Mouse (Mus musculus): Measurements from ENCODE around the gene Flt3l. TPM values are rescaled to one million over a fixed set of nuclear protein-coding genes. Genes with fewer than 3 reads are reported as not detected.
"Not testable (repeated sequence)": the region's sequence is repeated elsewhere in the genome, so short reads cannot be mapped to it uniquely, and the experiment has no call there.

The Flt3l gene
- total RNA-seq (2015; ENCODE audit: low replicate concordance) (1.3 and 3.8 TPM in 2 replicates), total RNA-seq (2017; ENCODE audit: low replicate concordance) (2.6 and 3.6 TPM in 2 replicates)

- ATAC-seq (replicated peaks; ENCODE audit: low FRiP score, poor library complexity, severe bottlenecking) = peak; percentile 84
Observed at GRCm38 (mm10) chr7:45135993-45136567, at the start of gene Flt3l, which contains the start of gene Gm45713. Gene Flt3l, minus strand, starts transcription at chr7:45136432. Gene Gm45713, minus strand, starts transcription at chr7:45136231.

- no peak for ATAC-seq (replicated peaks; ENCODE audit: low FRiP score, poor library complexity, severe bottlenecking)
Observed at GRCm38 (mm10) chr7:45185921-45186320, 49.7 kb upstream of the Flt3l start.

DNA sequence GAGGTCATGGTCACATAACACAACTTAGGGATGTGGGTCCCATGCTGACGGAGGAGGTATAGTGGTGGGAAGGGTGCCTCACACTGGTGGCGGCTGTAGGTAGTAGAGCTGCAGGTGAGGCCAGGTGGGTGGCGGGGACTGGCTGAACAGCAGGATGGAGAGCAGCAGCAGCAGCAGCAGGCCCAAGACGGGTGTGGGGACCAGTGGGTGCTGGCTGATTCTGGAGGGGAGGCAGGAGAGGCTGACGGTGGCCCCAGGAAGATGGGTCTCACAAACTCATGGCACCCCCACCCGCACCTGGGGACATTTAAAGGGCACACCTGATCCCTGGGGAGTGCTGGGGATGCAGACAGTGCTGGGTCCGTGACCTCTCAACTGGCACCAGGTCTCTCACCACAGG lies 47.4 kb upstream of the Flt3l start:
- no peak for ATAC-seq (replicated peaks; ENCODE audit: low FRiP score, poor library complexity, severe bottlenecking)

- ATAC-seq (replicated peaks; ENCODE audit: low FRiP score, poor library complexity, severe bottlenecking) = peak; percentile 4; the same call in 1 of the 2 replicates
Observed at GRCm38 (mm10) chr7:45182606-45183005, 46.4 kb upstream of the Flt3l start.

DNA sequence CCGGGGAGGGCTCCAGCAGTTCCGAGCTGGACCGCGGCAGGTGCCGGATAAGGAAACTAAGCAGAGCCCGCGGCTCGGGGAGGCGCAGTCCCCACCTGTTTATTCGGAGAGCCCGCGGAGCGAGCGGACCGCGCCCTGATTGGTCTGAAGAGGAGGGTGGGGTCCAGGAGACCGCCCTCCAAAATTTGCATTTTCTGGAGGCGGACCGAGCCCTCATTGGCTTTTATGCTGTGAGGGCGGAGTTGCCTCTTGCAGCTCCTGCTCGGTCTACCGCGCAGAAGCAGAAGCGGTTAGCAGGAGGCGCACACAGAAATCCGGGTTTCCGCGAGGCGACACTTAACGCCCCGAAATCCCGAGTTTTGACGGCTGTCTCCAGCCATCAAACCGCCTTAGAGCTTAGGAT lies 46.0 kb upstream of the Flt3l start:
- ATAC-seq (replicated peaks; ENCODE audit: low FRiP score, poor library complexity, severe bottlenecking) = peak; percentile 93

DNA sequence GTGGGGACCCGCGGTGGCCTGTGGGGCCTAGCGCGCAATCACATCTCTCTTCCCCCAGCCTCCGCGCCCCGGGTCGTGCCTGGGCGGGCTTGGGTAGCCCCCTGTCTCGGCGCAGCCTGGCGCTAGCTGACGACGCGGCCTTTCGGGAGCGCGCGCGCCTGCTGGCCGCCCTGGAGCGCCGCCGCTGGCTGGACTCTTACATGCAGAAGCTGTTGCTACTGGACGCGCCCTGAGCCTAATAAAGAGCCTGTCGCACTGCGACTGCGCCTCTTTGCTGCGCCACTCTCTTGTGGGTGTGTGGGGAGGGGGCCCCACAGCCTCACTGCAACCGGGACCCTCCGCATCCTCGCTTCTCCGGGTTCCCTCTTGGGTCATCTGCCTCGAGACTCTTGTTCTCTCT lies 45.3 kb upstream of the Flt3l start:
- no peak for ATAC-seq (replicated peaks; ENCODE audit: low FRiP score, poor library complexity, severe bottlenecking)

- ATAC-seq (replicated peaks; ENCODE audit: low FRiP score, poor library complexity, severe bottlenecking) = no peak
Observed at GRCm38 (mm10) chr7:45180896-45181477, 44.8 kb upstream of the Flt3l start, which contains the start of gene Pth2. Gene Pth2, plus strand, starts transcription at chr7:45180995.

DNA sequence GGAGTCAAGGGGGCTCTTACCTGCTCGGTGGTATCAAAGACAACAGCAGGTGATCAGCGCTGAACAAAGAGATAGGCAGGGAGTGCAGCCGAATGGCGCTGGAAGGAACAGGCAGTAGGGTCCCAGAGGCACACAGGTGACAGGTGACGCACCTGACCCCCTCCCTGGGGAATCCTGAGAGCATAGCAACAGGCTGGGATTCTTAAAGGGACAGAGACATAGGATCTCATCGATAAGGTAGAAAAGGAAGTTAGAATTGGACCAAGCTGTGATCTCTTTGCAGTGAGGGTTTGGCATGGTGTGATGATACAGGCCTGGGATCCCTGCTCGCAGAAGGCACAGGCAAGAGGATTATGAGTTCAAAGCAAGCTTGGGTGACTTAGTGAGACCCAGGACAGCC lies 43.2 kb upstream of the Flt3l start, which contains the start of gene Gfy:
Gene Gfy (minus strand): TSS at position 101 of the 400 bp plus-strand sequence.
- ATAC-seq (replicated peaks; ENCODE audit: low FRiP score, poor library complexity, severe bottlenecking) = no peak

DNA sequence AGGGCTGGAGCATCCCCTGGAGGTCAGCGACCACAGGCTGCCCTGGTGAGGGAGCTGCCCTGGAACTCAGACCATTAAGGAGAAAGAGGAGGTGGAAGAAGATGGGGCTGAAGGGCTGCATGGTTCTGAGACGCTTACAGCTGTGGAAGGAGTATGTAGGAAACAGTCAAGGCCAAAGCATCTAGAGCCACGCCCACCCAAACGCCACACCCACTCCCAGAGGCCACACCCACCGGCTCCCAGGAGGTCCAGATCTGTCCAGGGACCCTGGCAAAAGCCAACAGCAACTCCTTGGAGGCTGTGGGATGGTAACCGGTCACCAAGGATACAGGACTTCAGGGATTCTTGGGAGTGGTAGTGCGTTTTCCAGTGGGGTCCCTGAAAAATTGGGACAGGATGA lies 42.3 kb upstream of the Flt3l start:
- ATAC-seq (replicated peaks; ENCODE audit: low FRiP score, poor library complexity, severe bottlenecking) = no peak

GRCm38 (mm10) chr7:45176356-45176755 lies 40.1 kb upstream of the Flt3l start:
- ATAC-seq (replicated peaks; ENCODE audit: low FRiP score, poor library complexity, severe bottlenecking) = no peak

DNA sequence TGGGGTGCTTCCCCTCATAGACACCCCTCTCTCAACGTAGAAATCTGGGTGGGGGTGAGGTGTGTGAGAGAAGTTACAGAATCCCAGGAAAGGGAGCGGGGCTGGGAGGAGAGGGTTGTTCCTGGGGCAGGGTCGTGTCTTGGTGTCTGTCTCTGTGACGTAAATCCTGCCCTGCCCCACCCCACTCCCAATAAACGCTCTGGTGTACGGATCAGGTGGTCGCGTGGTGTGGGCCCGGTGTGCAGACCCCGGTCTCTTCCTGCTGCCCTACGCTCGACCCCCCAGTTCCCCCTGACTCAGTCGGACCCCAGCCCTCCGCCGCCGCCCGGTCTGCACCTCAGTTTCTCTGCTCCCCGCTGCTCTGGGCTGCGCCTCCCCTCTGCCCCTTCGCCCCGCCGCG lies 39.7 kb upstream of the Flt3l start:
- ATAC-seq (replicated peaks; ENCODE audit: low FRiP score, poor library complexity, severe bottlenecking) = no peak

GRCm38 (mm10) chr7:45175398-45175797 lies 39.2 kb upstream of the Flt3l start:
- no peak for ATAC-seq (replicated peaks; ENCODE audit: low FRiP score, poor library complexity, severe bottlenecking)

DNA sequence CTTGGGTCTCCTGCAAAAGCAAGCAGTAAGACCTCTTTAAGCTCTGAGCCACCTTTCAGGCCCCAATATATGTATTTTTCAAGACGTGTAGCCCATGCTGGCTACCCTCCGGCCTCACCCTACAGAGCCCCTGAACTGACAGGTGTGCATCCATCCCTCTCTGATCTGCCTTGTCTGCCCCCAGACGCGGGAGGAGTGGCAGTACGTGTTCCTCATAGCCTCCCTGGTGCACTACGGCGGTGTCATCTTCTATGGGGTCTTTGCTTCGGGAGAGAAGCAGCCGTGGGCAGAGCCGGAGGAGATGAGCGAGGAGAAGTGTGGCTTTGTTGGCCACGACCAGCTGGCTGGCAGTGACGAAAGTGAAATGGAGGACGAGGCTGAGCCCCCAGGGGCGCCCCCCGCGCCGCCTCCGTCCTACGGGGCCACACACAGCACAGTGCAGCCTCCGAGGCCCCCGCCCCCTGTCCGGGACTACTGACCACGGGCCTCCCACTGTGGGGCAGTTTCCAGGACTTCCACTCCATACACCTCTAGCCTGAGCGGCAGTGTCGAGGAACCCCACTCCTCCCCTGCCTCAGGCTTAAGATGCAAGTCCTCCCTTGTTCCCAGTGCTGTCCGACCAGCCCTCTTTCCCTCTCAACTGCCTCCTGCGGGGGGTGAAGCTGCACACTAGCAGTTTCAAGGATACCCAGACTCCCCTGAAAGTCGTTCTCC lies 38.5 kb upstream of the Flt3l start:
- no peak for ATAC-seq (replicated peaks; ENCODE audit: low FRiP score, poor library complexity, severe bottlenecking)

DNA sequence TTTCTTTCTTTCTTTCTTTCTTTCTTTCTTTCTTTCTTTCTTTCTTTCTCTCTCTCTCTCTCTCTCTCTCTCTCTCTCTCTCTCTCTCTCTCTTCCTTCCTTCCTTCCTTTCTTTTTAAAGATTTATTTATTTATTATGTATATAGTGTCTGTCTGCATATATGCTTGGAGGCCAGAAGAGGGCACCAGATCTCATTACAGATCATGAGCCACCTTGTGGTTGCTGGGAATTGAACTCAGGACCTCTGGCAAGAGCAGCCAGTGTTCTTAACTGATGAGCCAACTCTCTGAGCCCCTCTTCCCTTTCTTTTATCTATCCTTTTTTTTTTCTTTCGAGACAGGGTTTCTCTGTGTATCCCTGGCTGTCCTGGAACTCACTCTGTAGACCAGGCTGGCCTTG lies 37.5 kb upstream of the Flt3l start:
- not testable (repeated sequence) for ATAC-seq (replicated peaks; ENCODE audit: low FRiP score, poor library complexity, severe bottlenecking)

DNA sequence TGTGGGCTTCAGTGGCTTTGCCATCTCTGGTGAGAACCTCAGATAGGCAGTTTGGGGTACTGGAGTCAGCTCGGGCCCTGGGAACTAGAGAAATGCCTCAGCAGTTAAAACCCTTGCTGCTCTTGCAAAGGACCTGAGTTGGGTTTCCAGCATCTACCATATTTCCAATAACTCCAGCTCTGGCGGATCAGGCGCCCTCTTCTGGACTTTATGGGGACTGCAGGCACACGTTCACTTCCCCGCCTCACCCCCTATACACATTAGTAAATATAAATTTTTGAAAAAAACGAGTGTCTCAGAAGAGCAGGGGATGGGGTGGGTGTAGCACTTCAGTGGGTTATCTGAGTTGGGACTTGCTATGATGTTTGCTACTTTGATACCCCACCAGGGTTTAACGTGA lies 36.7 kb upstream of the Flt3l start:
- ATAC-seq (replicated peaks; ENCODE audit: low FRiP score, poor library complexity, severe bottlenecking) = 0 out of 2 replicates have a peak, but pooled peaks have one; percentile 52

GRCm38 (mm10) chr7:45169495-45169894 lies 33.3 kb upstream of the Flt3l start:
- 0 out of 2 replicates have a peak, but pooled peaks have one; percentile 38 for ATAC-seq (replicated peaks; ENCODE audit: low FRiP score, poor library complexity, severe bottlenecking)

GRCm38 (mm10) chr7:45168656-45169055 lies 32.4 kb upstream of the Flt3l start:
- no peak for ATAC-seq (replicated peaks; ENCODE audit: low FRiP score, poor library complexity, severe bottlenecking)

DNA sequence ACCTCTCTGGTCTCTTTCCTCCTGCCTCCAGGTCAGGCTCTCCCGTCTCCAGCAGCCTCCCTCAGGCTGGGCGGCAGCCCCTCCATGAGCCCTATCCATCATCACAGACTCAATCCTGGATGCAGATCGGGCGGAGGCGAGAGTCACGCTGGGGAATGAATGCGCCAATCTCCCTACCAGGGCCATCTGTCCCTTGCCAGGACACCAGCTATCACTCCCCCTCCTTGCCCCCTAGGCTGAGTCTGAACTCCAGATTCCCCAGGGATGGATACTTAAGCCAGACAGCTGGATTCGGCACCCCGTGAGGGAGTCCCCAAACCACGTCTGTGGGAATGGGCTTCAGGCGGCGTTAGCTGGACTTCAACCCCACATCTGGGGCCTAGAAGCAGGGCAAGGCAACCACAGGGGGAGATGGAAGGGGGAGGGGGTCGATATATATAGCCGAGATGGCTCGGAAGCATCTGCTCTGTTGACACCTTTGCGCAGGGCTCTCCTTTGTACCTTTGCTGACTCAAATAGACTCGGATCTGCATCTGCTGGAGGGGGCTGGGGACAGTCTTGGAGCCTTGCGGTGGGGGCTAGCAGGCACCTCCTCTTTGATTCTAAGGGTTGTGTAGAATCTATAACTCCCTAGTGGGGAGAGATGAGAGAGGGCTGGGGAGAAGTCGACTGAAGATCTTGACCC lies 31.7 kb upstream of the Flt3l start:
- ATAC-seq (replicated peaks; ENCODE audit: low FRiP score, poor library complexity, severe bottlenecking) = no peak

- ATAC-seq (replicated peaks; ENCODE audit: low FRiP score, poor library complexity, severe bottlenecking) = no peak
Observed at GRCm38 (mm10) chr7:45166950-45167401, 30.7 kb upstream of the Flt3l start.

DNA sequence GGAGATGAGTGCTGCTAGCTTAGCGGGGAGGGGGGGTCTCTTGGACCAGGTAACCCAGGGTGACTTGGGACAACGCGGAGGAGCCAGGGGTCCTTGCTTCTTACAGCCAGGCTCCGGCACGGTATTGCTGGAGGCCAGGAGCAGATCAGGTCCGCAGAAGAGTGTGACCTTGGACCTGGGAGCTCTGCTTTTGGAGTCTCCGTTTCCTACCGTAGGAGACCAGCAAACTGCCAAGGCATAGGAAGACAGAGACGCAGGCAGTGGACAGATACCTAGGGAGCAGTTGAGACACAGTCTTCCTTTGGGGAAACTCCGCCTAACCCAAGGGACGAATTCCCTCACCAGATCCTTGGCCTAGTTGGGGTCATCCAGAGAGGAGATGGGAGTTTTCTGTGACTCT lies 29.5 kb upstream of the Flt3l start:
- ATAC-seq (replicated peaks; ENCODE audit: low FRiP score, poor library complexity, severe bottlenecking) = no peak
